Mouse (Mus musculus) heart, embryonic 13.5 days (tissue): ENCODE data around the gene Rps6. TPM values are rescaled to one million over a fixed set of nuclear protein-coding genes. Genes with fewer than 3 reads are reported as not detected.
A peak's percentile ranks its signal among the peaks of the same experiment; 100 is the strongest.

Experiments
- ATAC-seq: fragments of 200-750 bp; cut with Nextera tagmentation; 2 replicates; pipeline ENCODE4 v1.8.0; 2017; ENCODE audit warnings: moderate TSS enrichment; ENCODE audit not compliant: insufficient number of reproducible peaks, low FRiP score, low TSS enrichment; ENCODE audit errors: extremely low read depth
- H3K27ac ChIP-seq: fragments of 300-500 bp; sonication (generic); replicated peaks from 2 replicates; pipeline ENCODE4 v1.5.1; 2015; ENCODE audit warnings: moderate library complexity, mild to moderate bottlenecking, inconsistent platforms
- H3K27me3 ChIP-seq: fragments of 300-500 bp; sonication (generic); replicated peaks from 2 replicates; pipeline ENCODE4 v1.6.1; 2015; ENCODE audit warnings: mild to moderate bottlenecking, inconsistent platforms
- H3K36me3 ChIP-seq: fragments of 300-500 bp; sonication (generic); 2 replicates; pipeline ENCODE4 v1.6.1; 2015; ENCODE audit warnings: mild to moderate bottlenecking, inconsistent platforms
- H3K4me1 ChIP-seq: fragments of 300-500 bp; sonication (generic); 2 replicates; pipeline ENCODE4 v1.6.1; 2015; ENCODE audit warnings: inconsistent platforms
- H3K4me2 ChIP-seq: fragments of 300-500 bp; sonication (generic); 2 replicates; pipeline ENCODE4 v1.6.1; 2015; ENCODE audit warnings: inconsistent platforms, mild to moderate bottlenecking, moderate library complexity
- H3K4me3 ChIP-seq: fragments of 300-500 bp; sonication (generic); 2 replicates; pipeline ENCODE4 v1.5.1; 2015; ENCODE audit warnings: moderate library complexity, mild to moderate bottlenecking, inconsistent platforms
- H3K9ac ChIP-seq: fragments of 300-500 bp; sonication (generic); 2 replicates; pipeline ENCODE4 v1.6.1; 2015; ENCODE audit warnings: inconsistent platforms, mild to moderate bottlenecking, moderate library complexity
- H3K9me3 ChIP-seq: fragments of 300-500 bp; sonication (generic); 2 replicates; pipeline ENCODE4 v1.6.1; 2016; ENCODE audit warnings: inconsistent platforms
- WGBS: fragments of 180-500 bp; shearing (Covaris S2); methylation state at CpG from one replicate; pipeline ENCODE4 v1.1.7; 2015; ENCODE audit warnings: mixed read lengths; 5-methylcytosine and 5-hydroxymethylcytosine counted together
- polyA plus RNA-seq: library from polyadenylated mRNA; unstranded; fragments of >200 nt; fragmentation: Nextera tagmentation; extraction: Ambion mirVana; gene quantifications from 2 replicates; pipeline ENCODE4 v1.2.1, GENCODE M21; 2015

Gene Rps6
- 468 and 507 TPM in 2 replicates for polyA plus RNA-seq

- Histone ChIP-seq H3K4me3 (peak within 1 kb of the TSS; percentile 82), H3K27me3 (no peaks in the 10 kb centered on the region), H3K36me3 (peaks cover 34% of the 10 kb centered on the region), H3K4me2 (peak within 1 kb of the TSS; percentile 91), H3K4me1 (peaks cover 20% of the 10 kb centered on the region), H3K9ac (peak within 1 kb of the TSS; percentile 98), H3K27ac (peak within 1 kb of the TSS; percentile 95), H3K9me3 (no peaks in the 10 kb centered on the region)
- under 1% methylated on average over 66 of the region's 68 CpGs for WGBS
- peak; percentile 95 for ATAC-seq
These were observed at the start of gene Rps6 for GRCm38 (mm10) chr4:86857113-86858069. Gene Rps6, minus strand, starts transcription at chr4:86857412.

- no peak for ATAC-seq
- 0 out of 2 replicates have a peak, but pooled peaks cover 3% of the 10 kb centered on the region for H3K4me1 ChIP-seq
- H3K36me3 ChIP-seq: peaks cover 7% of the 10 kb centered on the region
- no peak overlapping the region for H3K27ac ChIP-seq
- no peaks in the 10 kb centered on the region for H3K9me3 ChIP-seq
- H3K27me3 ChIP-seq: no peaks in the 10 kb centered on the region
- H3K9ac ChIP-seq: no peak overlapping the region
- H3K4me2 ChIP-seq: no peak overlapping the region
- H3K4me3 ChIP-seq: no peak overlapping the region
- WGBS: 71% methylated on average over 1 of the region's 1 CpGs
These were observed 48.7 kb upstream of the Rps6 start for GRCm38 (mm10) chr4:86905869-86906268.

- no peak for ATAC-seq
- Histone ChIP-seq H3K27me3 (no peaks in the 10 kb centered on the region), H3K27ac (no peak overlapping the region), H3K9me3 (no peaks in the 10 kb centered on the region), H3K4me1 (peaks cover 7% of the 10 kb centered on the region), H3K4me2 (no peak overlapping the region), H3K4me3 (no peak overlapping the region), H3K36me3 (peaks cover 6% of the 10 kb centered on the region), H3K9ac (no peak overlapping the region)
- WGBS: 27% methylated on average over 3 of the region's 3 CpGs
These were observed 47.8 kb upstream of the Rps6 start for GRCm38 (mm10) chr4:86904969-86905368.

GRCm38 (mm10) chr4:86902351-86902750 lies 45.1 kb upstream of the Rps6 start:
- H3K4me2 ChIP-seq: no peak overlapping the region
- no peaks in the 10 kb centered on the region for H3K27me3 ChIP-seq
- H3K27ac ChIP-seq: peak overlapping the region; percentile 61
- no peak for ATAC-seq
- no peaks in the 10 kb centered on the region for H3K36me3 ChIP-seq
- WGBS: 52% methylated on average over 6 of the region's 6 CpGs
- H3K9ac ChIP-seq: no peak overlapping the region
- H3K4me1 ChIP-seq: peaks cover 20% of the 10 kb centered on the region
- no peak overlapping the region for H3K4me3 ChIP-seq
- H3K9me3 ChIP-seq: no peaks in the 10 kb centered on the region

GRCm38 (mm10) chr4:86898791-86899474 lies 41.7 kb upstream of the Rps6 start:
- Histone ChIP-seq H3K4me2 (no peak overlapping the region), H3K27me3 (no peaks in the 10 kb centered on the region), H3K4me1 (peaks cover 20% of the 10 kb centered on the region), H3K27ac (peak overlapping the region; percentile 87), H3K9ac (no peak overlapping the region), H3K4me3 (no peak overlapping the region), H3K36me3 (no peaks in the 10 kb centered on the region), H3K9me3 (no peaks in the 10 kb centered on the region)
- WGBS: 33% methylated on average over 14 of the region's 14 CpGs
- peak; percentile 61 for ATAC-seq

GRCm38 (mm10) chr4:86897411-86897810 lies 40.2 kb upstream of the Rps6 start:
- no peak overlapping the region for H3K9ac ChIP-seq
- H3K9me3 ChIP-seq: no peaks in the 10 kb centered on the region
- no peak overlapping the region for H3K4me2 ChIP-seq
- ATAC-seq: no peak
- peaks cover 20% of the 10 kb centered on the region for H3K4me1 ChIP-seq
- WGBS: 56% methylated on average over 7 of the region's 7 CpGs
- H3K4me3 ChIP-seq: no peak overlapping the region
- peak overlapping the region; percentile 87 for H3K27ac ChIP-seq
- no peaks in the 10 kb centered on the region for H3K27me3 ChIP-seq
- H3K36me3 ChIP-seq: no peaks in the 10 kb centered on the region

- no peak overlapping the region for H3K9ac ChIP-seq
- peaks cover 18% of the 10 kb centered on the region; the same call in 1 of the 2 replicates for H3K36me3 ChIP-seq
- H3K27me3 ChIP-seq: no peaks in the 10 kb centered on the region
- H3K4me3 ChIP-seq: no peak overlapping the region
- H3K4me2 ChIP-seq: no peak overlapping the region
- H3K4me1 ChIP-seq: peaks cover 21% of the 10 kb centered on the region
- H3K9me3 ChIP-seq: no peaks in the 10 kb centered on the region; the same call in 1 of the 2 replicates
- no peak overlapping the region for H3K27ac ChIP-seq
- ATAC-seq: no peak
- 71% methylated on average over 5 of the region's 5 CpGs for WGBS
These were observed 30.7 kb upstream of the Rps6 start for GRCm38 (mm10) chr4:86887879-86888278.

- 7% methylated on average over 18 of the region's 18 CpGs for WGBS
- peak overlapping the region; percentile 53 for H3K4me3 ChIP-seq
- peaks cover 31% of the 10 kb centered on the region for H3K4me1 ChIP-seq
- ATAC-seq: peak; percentile 37; the same call in 1 of the 2 replicates
- H3K36me3 ChIP-seq: peaks cover 18% of the 10 kb centered on the region; the same call in 1 of the 2 replicates
- H3K27me3 ChIP-seq: no peaks in the 10 kb centered on the region
- H3K9me3 ChIP-seq: no peaks in the 10 kb centered on the region; the same call in 1 of the 2 replicates
- H3K27ac ChIP-seq: peak overlapping the region; percentile 77
- peak overlapping the region; percentile 75 for H3K9ac ChIP-seq
- peak overlapping the region; percentile 83 for H3K4me2 ChIP-seq
These were observed 29.1 kb upstream of the Rps6 start for GRCm38 (mm10) chr4:86886160-86886878.

- H3K36me3 ChIP-seq: peaks cover 16% of the 10 kb centered on the region; the same call in 1 of the 2 replicates
- no peaks in the 10 kb centered on the region for H3K27me3 ChIP-seq
- WGBS: 24% methylated on average over 12 of the region's 12 CpGs
- peak overlapping the region; percentile 53 for H3K4me3 ChIP-seq
- H3K4me2 ChIP-seq: peak overlapping the region; percentile 83
- peak overlapping the region; percentile 77 for H3K27ac ChIP-seq
- H3K4me1 ChIP-seq: peaks cover 31% of the 10 kb centered on the region
- no peaks in the 10 kb centered on the region; the same call in 1 of the 2 replicates for H3K9me3 ChIP-seq
- ATAC-seq: no peak
- H3K9ac ChIP-seq: peak overlapping the region; percentile 75
These were observed 28.6 kb upstream of the Rps6 start for GRCm38 (mm10) chr4:86885790-86886159.

- ATAC-seq: no peak
- no peak overlapping the region for H3K27ac ChIP-seq
- no peak overlapping the region for H3K4me3 ChIP-seq
- no peak overlapping the region for H3K9ac ChIP-seq
- 55% methylated on average over 4 of the region's 4 CpGs for WGBS
- peaks cover 31% of the 10 kb centered on the region for H3K4me1 ChIP-seq
- H3K4me2 ChIP-seq: no peak overlapping the region
- H3K36me3 ChIP-seq: peaks cover 16% of the 10 kb centered on the region; the same call in 1 of the 2 replicates
- H3K27me3 ChIP-seq: no peaks in the 10 kb centered on the region
- no peaks in the 10 kb centered on the region; the same call in 1 of the 2 replicates for H3K9me3 ChIP-seq
These were observed 27.7 kb upstream of the Rps6 start for GRCm38 (mm10) chr4:86884945-86885344.
